Mouse (Mus musculus) urinary bladder, adult 18-20 months (tissue): ENCODE results near the gene Npr1.

Source experiments
- DNase-seq, 2 experiments: peaks; one replicate each; pipeline ENCODE4 v3.0.0; 2022; ENCODE audit warnings: low spot score in 2 of 2, mixed read lengths in 2 of 2

The Npr1 gene

DNA sequence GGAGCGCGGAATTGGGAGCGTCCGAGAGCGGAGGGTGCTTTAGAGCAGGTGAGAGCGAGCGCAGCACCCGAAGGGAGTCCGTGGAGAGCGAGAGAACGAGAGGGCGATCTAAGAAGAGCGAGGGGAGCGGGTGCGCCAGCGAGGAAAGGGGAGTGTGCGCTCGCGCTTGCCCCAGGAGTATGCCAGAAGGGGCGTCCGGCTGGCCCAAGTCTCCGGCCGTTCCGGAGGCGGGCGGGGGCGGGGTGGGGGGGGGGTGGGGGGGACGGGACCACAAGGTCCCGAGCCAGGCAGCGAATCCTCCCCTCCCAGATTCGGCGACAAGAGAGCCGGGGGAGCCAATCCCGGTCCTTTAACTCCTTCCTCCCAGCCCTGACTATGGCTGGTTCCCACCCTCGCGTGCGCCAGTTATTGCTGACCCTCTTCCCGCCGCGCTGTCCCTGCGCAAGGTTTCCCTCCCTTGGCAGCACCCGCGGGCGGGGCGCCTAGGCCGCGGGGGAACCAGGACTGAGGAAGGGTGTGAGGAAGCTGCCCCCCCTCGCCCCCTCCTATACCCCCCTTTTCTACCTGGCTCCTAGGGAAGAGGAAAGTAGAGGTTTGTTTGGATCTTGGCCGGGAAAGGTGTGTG lies at the start of gene Npr1:
Npr1 (minus strand) TSS at position 181 of the 625 bp plus-strand sequence.
- DNase-seq: peak; percentile 31

DNA sequence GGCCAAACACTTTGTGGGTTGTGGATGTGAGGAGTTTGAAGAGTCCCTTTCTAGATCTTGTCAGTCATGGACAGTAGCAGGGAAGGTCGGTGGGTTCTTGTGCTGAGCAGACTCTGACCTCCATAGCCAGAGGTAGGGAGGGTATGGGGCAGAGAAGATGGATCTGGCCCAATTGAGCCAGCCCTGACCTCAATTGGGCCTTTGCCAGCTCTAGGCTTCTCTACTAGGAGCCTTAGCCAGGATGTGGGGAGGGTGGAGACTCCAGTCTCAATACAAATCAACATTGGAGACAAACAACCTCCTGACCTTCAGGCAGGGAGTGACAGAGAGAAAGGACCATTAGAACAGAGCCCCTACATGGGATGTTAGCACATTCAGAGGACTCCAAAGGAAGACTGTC lies 49.6 kb upstream of the Npr1 start:
- no peak for DNase-seq

DNA sequence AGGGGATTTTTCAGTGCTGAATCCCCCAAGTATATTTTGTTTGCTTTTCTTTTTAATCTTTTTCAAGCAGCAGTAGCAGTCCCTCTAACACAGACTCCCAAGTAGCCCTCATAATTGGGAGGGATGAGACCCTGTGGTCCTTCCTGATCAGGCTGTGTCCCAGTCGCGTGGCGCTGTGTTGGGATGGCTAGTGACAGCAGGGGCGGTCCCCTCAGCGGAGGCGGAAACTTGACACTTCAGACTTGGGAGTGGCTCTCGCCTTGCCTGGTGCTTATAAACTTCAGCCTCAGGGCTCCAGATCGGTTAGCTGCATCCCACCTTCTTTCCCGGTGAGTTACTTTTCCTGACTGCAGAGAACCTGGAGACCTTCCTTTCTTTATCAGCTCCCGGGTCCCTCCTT lies 49.0 kb upstream of the Npr1 start:
- peak; percentile 45 to 62 for DNase-seq

DNA sequence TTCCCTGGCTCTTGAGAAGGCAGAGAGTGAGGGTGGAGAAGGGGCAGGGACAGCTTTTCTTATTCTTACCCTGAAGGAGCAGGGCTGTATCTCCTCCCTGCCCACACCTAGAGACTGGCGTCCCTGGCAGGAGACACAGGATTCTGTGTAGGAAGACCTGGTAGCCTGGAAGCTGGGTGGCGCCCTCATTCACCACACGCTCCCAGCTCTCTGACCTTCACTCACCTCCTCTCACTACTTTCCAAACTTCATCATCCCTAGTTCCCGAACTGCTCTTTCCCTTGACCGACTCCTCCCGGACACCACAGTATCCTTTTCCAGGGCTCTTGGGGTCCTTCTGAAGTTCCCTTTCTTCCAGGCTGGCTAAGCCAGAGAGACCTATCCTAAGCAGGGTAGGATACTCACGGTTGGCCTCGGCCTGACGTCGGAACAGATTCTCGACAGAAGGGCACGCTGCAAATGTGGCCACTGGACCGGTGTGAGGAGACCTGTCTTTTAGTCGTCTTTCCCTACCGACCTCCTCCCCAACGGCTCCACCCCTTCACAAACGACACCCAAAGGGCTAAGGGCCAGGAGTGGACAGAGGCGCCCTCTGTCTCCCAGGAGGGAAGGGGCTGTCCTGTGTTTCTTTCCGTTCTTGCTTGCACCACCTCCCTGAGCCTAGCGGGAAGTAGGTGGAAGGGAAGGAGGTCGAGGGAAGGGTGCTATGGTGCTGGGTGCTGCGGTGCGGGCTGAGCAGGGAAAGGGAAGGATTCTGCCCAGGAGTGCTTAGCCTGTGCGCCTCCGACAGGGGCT lies 48.3 kb upstream of the Npr1 start, which contains the start of the genes S100a1 and S100a13:
S100a1 (minus strand) TSS at position 597 of the 795 bp plus-strand sequence.
S100a13 (plus strand) TSS at position 640 of the 795 bp plus-strand sequence.
- DNase-seq: peak; percentile 59 to 85

DNA sequence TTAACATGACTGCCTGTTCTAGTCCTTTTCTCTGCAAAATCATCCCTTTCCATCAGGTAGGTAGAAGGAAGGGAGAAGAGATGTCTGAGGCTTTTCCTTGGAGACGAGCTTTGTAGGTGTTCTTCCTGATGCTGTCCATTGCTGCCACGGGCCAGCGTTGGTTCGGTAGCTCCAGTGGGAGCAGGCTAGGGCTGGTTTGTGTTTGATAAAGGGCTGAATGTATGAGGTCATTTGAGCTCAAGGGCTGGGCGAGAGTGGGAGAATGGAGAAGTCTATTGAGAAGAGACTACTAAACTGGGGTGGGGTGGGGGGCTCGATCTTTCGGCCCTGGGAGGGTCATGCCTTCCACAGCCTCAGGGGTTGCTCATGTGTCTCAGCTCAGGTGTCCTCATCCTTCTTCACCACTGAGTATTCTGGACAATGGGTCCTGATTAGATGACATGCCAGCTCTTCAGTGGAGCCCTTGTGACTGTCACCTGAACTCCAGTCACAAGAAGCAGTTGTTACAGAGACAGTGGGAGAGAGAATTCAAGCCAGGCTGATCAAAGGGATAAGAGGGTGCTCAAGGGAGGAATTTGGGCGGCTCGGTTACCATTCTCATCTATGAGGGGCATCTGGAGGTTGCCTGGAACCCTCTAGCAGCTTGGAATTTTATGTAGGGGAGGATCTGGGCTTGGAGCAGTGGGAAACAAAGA lies 47.4 kb upstream of the Npr1 start:
- DNase-seq: no peak

DNA sequence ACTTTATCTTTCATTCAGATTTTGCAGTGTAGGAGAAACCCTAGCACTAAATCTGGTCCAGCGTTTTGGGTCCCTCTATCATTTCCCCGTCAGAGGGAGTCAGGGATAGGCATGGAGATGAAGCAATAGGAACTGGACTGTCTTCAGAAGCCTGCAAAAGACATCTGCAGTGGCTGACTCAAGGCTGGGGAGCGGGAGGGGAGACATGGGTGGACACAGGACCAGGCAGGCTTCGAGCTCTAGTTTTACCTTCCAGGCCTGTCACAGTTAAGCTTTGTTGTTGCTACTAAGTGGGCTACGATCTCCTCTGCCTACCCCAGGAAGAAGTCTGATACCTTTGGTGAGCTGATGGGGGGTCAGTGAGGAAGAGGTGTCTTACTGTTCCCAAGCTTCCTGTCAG lies 46.6 kb upstream of the Npr1 start:
- DNase-seq: no peak

DNA sequence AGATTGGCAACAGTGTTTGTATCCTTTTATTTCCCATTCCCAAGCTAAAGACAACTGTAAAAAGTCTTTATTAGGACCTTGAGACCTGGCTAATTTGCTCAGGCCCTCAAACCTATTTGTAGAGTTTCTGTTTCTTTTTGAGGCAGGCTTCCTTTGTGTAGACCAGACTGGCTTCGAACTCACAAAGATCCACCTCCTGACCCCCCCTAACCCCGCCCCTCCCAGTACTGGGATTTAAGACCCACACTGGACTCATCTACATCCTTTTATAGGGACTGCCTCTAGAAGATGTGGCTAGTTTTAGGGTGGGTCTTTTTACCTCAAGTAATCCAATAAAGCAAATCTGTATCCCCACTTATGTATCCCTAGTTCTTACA lies 44.1 kb upstream of the Npr1 start:
- no peak for DNase-seq

DNA sequence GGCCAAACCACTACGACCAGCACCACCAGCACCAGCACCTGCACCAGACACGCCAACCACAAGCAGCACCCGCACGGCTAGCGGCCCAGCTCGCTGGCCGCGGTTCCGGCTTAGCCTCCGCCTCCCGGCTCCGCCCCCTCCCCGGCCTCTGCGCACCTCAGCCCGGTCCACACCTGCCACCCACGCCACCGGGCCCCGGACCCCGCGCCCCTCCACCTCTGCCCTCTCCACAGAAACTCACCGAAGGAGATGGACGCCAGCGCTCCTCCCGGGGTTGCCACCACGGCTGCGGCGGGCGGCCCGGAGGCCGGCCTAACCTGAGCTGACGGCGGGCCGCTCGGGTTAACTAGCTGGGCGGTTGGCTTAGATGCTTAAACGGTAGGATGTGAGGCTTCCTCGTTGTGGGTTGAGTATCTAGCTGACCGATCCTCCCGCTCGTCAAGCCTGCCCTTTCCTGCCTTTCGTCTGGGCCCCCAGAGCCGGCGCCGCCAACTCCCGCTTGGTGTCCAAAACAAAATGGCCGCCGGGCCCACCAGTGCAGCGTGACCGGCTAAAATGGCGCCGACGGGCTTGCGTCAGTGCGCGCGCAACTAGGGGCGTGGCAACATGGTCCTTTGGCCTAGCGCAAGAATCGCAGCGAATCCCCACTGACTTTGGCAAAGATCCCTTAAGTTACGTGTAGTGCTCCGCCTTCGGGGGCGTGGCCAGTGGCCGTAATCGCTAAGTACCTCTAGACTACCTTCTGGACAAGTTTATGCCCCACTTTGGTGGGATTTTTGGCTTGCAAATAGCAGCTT lies 43.5 kb upstream of the Npr1 start, which contains the start of gene Chtop:
Chtop (minus strand) TSS at position 549 of the 797 bp plus-strand sequence.
- peak; percentile 99 for DNase-seq

DNA sequence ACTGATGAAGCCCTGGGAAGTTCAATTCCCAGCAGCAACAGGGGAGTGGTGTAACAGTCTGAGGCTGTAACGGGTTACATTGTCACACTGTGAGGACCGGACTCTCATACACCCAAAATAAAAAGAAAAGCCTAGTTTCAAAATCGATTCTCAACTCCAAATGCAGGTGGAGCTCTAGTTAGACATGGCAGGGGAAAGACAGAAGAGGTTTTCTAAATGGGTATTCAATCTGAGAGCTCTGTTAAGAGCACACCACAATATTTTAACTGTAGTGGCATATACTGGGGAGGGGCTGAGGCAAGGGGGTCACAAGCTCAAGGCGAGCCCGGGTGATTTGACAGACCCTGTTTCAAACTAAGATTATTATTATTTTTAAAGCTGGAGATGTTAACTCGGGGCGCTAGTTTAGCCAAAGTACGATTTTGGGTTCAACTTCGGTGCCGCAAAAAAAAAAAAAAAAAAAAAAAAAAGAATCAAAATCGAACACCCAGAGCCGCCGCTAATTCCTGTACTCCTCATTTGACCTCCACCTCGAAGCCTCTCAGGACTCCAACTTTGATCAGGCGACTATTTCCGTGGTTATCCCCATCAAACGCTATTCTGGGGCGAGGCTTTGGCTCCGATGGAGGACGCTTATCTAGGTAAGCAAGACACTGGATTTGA lies 42.8 kb upstream of the Npr1 start:
- no peak for DNase-seq

DNA sequence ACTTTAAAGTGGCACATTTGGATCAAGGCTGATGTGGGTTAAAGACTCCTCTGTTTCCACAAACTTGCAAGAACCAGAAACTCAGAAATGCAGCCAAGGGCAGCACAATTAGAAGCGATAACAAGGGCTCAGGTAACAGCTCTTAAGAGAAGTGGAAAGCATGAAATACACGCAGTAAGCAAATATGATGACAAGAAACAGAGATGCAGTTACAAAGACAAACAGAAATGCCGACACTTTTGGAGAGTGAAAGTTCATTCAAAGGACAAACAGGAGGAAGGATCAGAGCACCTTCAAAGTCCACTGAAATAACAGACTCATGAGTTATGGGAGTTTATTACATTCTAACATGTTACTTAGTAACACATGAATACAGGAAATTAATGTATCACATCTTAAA lies 40.7 kb upstream of the Npr1 start:
- DNase-seq: no peak

DNA sequence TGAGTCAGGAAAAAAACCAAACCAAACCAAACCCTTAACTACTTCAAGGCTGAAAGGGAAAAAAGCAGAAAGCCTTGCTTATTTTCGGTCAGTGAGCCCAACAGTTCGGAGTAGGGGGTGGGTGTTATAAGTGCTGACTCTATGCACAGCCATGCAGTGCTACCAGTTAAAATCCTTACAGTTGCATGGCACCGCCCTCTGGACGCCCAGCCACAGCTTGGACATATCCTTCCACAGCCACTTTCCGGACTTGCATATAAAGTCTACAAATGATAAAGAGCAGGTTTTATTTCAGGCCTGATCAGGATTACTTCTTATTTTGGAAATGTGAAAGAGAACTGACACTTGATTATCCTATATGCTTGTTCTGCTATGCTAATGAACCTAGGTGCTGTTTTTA lies 39.5 kb upstream of the Npr1 start:
- DNase-seq: no peak

DNA sequence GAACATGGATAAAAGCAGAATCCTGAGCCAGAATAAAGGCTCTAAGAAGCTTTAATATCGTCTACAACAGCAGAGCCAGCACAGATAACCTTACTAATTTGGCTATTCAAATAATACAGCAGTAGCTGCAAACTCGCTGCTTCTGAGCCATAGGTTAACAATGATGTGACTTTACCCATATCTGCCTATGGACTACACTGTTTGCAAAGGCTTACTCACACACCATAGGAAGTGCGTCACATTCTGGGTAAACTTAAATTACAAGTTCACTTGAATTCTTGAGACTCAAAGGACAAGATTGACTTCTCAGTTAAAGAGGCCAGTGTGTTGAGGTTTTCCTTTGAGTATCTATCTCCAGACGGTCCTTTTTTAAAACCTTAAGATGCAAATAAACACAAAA lies 37.8 kb upstream of the Npr1 start:
- no peak for DNase-seq

DNA sequence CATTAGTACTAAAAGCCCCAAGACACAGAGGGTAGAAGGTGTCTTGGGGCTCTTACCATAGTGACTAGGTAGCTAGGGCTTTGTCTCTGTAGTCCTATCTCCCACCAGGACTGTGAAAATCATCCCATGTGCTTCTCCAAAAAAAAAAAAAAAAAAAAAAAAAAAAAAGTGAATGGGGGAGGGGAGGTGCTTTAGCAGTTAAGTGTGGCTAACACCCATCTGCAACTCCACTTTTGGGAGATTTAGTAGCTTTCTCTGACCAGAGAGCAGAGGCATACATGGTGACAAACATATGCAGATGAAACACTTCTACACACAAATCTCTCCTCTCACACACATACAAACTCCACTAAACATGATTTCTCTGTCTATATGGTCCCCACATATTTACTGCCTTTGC lies 31.9 kb upstream of the Npr1 start:
- DNase-seq: no peak

DNA sequence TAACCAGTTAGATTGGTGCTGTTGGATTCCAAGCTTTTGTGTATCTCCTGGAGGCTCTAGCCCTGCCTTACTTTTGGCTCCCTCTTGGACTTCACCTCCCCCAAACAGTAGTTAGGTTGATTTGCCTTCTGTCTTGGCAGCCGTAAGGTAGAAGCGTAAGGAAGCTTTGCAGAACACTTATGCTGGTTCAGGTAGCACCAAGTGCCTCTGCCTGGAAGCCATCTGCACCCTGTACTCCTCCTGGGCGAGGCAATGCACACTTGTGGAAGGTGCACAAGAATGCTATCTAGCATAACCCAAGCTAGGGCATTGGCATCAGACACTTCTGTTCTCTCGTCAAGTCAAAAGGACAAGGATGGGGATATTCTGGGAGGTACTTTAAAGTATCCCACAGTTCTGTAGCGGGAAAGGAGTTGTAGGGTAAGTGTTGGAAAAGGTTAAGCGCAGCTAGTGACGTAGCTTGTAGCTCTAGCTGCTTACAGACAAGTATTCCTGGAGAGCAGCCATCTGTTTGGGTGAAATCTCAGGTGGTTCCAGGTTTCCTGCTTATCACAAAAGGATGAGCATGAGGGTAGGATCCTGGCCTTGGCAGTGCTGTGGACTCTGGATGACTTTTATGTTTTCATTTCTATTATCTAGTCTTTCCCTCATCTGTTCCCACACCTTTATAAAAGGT lies 30.3 kb upstream of the Npr1 start:
- DNase-seq: no peak

DNA sequence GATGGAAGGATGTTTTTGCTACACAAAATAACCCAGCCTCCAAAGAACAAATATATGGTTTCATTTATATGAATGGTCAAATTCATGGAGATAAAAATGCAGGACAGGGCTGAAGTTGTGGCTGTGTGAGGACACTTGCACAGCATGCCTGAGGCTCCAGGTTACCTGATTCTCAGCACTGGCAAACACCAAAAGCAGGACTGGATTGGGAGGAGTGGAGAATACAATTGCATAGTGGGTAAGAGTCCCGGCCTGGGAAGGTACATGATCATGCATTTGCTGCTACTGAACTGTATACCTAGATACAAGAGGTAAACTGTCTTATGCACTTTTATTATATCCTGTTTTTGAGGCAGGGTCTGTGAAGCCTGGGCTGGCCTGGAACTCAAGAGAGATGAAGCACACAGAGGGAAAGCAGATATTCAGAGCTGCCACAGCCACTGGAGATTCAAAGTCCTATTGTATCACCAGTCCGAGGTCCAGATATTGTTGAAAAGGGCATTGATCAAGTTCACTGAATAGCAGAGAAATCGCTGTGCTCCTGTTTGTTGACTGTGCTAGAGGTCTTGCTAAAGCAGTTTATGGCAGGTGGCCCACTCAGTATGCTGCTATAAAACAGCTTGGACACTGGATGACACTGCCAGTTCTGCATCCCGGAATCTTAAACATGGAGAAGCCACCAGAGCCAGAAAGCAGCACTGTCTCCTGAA lies 28.3 kb upstream of the Npr1 start:
- no peak for DNase-seq

DNA sequence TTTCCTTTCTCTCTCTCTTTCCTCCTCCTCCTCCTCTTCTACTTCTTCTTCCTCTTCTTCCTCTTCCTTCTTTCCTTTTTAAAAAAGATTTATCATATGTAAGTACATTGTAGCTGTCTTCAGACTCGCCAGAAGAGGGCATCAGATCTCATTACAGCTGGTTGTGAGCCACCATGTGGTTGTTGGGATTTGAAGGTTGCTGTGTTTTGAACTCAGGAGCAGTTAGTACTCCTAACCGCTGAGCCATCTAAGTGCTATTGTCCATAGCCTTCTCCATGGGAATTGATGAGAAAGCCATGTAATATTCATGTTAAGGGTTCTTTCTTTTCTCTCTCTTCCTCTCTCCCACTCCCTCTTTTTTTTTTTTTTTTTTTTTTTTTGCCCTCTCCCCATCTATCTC lies 25.7 kb upstream of the Npr1 start:
- no peak for DNase-seq

DNA sequence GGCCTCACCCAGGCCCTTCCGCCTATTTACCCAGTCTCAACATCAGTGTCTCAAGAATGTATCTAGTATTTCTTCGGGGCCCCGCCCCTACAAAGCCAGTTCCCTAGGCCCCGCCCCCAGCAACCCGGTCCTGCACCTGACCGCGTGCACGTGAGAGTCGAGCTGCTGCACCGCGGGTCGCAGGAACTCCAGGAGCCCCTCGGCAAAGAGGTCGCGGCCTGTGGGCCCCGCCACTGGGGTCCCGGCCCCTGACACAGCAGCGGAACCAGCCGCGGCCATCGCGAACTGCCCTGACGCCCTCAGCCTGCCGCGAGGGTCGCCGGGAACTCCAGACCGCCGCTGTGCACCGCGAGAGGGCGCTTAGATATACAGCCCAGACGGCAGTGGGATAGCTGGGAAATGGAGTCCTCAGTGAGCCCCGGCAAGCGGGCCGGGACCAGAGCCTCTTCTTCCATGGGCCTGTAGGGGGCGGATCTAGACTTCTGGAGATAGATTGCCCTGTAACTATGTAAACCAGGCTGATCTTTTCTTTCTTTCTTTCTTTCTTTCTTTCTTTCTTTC lies 25.1 kb upstream of the Npr1 start, which contains the start of gene Snapin:
Snapin (minus strand) TSS at position 338 of the 561 bp plus-strand sequence.
- peak; percentile 92 to 95 for DNase-seq

DNA sequence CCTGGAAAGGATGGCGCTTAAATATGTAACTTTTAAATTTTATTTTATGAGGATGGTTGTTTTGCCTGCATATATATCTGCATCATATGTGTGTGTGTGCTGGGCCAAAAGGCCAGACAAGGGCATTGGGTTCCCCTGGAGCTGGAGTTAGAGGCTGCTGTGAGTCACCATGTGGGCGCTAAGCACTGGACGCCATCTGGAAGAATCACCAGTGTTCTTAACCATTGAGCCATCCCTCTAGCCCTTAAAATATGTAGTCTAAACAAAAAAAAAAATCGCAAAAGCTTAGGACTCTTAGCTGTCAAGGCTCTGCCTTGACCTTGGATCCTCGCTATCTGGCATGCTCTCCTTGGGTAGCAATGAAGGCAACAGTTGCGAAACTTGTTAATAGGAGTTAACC lies 22.9 kb upstream of the Npr1 start:
- no peak for DNase-seq

DNA sequence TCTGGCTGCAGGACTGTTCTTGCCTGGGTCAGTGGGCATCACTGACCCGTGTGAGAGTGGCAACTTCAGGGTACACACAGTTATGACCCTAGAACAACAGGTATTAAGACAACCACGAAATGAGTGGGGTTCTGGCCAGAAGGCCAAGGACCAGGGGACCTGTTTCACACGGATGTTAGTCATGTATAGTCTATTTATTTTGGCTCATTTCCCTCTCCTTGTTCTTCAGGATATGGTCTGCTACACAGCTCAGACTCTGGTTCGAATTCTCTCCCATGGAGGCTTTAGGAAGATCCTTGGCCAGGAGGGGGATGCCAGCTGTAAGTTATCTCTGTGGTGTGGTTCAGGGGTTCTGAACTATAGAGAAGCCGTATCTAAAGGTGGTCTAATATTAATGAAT lies 21.3 kb upstream of the Npr1 start:
- DNase-seq: no peak
